Mouse (Mus musculus): ENCODE measurements around the gene Banf1.
"Not testable (repeated sequence)": the region's sequence is repeated elsewhere in the genome, so short reads cannot be mapped to it uniquely, and the experiment has no call there.

The Banf1 gene

GRCm38 (mm10) chr19:5374177-5374576, 7.2 kb upstream of the Banf1 start:
- no peak for DNase-seq (ENCODE audit: low read depth, low spot score)

- no peak for DNase-seq (ENCODE audit: low read depth, low spot score)
These were observed 5.8 kb upstream of the Banf1 start for GRCm38 (mm10) chr19:5372724-5373123.

GRCm38 (mm10) chr19:5370932-5371331, 4.0 kb upstream of the Banf1 start:
- no peak for DNase-seq (ENCODE audit: low read depth, low spot score)

DNA sequence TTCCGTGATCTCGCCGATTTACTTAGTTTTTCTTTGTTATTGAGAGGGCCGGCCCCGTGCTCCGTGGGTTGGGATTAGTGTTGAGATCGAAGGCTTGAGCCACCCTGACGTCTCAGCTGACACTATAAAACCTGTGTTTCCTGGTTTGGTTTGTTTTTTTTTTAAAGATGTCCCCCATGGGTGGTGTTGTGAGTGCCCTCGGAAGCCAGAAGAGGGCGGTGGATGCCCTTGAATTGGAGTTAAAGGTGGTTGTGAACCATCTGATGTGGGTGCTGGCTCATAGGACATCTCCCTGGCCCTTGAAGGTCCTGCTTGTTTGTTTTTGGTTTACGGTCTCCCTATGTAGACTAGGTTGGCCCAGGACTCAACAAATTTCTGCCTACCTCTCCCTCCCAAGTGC, 487 bp upstream of the Banf1 start:
- DNase-seq (ENCODE audit: low read depth, low spot score) = peak; percentile 65

DNA sequence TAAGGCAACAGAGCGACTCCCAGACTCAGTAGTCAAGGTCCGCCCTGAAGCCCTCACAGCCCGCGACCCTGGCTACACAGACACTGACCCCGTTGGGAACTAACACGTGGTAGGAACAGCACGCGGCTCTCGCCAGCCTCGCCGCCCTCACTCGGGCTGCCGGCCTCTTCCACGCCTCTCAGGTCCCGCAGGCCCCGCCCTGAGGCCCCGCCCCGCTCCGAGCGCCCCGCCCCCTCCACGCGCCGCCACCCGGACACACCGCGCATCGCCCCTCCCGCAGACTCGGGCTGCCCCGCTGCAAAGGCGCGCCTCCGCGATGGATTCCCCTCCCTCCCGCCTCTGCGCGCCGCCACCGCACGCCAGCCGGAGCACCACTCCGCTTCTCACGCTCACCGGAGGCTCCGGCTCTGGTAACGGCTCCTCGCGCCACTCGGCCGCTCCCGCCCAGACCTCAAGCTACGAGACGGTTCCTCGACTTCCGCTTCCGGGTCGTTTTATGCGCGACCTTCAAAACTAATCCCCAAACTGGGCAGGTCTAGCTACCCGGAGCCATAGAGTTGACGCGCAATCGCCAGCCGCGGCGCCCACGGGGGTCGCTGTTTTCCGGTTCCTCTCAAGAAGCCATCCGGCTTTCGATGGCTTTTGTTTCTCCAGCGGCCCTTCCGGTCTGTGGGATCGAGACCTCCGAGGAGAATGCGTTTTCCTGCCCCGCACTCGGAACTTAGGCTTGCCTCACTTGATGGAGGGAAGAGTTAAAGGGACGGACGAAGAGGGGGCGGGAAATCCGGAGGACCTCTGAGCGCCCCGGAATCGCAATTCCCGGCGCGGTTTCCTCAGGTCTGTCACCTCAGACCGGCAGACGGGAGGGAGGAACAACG, 554 bp downstream of the Banf1 start, which contains the start of gene Eif1ad:
Gene Eif1ad, plus strand, starts transcription at position 567 of the 878 bp plus-strand sequence.
- peak; percentile 96 for DNase-seq (ENCODE audit: low read depth, low spot score)

GRCm38 (mm10) chr19:5365751-5366150, 1.2 kb downstream of the Banf1 start:
- peak; percentile 54 for DNase-seq (ENCODE audit: low read depth, low spot score)

DNA sequence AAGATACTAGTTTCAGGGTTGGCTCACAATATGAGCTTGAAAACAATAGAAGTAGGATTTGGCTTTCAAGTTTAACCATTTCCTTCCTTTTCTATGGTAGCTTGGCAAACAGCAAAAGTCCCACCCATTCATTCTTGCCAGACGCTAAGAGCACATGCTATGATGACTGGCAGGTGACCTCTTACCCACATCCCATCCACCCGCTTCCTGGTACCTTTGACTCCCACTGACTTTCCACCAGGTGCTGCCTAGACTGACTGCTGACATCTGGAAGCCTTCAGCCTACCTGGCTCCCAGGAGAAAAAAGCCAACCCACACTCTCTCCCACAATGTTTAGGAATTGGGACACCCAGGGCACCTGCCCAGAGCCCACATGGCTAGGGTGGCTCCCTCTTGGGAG, 2.8 kb downstream of the Banf1 start:
- peak; percentile 21 for DNase-seq (ENCODE audit: low read depth, low spot score)

DNA sequence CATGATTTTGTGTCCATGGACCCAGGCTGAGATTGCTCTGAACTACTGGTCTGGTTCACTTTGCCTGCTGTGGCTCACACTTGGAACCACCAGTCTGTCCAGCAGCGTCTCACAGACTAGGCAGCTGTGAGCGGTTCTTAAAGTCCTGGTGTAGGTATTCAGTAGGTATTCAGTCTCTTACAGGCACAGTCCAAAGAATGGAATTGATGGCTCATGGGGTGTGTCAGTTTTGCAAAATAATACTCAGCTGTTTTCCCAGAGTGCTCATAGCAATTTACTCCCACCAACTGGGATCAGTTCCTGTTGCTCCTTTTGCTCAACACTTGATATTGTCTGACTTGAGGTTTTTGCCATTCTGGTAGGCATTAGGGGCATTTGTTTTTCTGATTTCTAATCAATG, 4.8 kb downstream of the Banf1 start:
- DNase-seq (ENCODE audit: low read depth, low spot score) = no peak

- DNase-seq (ENCODE audit: low read depth, low spot score) = no peak
These were observed 10.9 kb downstream of the Banf1 start for GRCm38 (mm10) chr19:5356080-5356479.

DNA sequence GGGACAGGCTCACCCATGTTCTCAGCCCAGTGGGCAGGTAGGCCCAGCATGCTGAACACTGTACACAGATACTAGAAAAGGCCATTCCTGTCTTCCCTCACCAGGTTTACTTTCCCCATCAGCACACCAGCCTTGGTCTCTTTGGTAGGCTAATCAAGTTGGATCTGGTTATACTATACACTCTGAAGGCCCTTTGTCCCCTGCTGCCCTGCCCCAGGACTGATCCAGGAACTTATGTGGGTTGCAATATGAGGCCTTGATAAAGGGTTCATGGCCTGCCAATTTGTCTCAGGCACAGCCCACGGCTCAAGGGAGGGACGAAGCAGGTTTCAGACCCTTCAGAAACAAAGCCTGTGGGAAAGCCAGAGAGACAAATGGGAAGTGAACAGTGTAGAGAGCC, 13.4 kb downstream of the Banf1 start:
- no peak for DNase-seq (ENCODE audit: low read depth, low spot score)

- DNase-seq (ENCODE audit: low read depth, low spot score) = not testable (repeated sequence)
These were observed 17.5 kb downstream of the Banf1 start, which contains the start of gene Cst6 for GRCm38 (mm10) chr19:5349502-5349873. Cst6 (minus strand) TSS chr19:5349574.

DNA sequence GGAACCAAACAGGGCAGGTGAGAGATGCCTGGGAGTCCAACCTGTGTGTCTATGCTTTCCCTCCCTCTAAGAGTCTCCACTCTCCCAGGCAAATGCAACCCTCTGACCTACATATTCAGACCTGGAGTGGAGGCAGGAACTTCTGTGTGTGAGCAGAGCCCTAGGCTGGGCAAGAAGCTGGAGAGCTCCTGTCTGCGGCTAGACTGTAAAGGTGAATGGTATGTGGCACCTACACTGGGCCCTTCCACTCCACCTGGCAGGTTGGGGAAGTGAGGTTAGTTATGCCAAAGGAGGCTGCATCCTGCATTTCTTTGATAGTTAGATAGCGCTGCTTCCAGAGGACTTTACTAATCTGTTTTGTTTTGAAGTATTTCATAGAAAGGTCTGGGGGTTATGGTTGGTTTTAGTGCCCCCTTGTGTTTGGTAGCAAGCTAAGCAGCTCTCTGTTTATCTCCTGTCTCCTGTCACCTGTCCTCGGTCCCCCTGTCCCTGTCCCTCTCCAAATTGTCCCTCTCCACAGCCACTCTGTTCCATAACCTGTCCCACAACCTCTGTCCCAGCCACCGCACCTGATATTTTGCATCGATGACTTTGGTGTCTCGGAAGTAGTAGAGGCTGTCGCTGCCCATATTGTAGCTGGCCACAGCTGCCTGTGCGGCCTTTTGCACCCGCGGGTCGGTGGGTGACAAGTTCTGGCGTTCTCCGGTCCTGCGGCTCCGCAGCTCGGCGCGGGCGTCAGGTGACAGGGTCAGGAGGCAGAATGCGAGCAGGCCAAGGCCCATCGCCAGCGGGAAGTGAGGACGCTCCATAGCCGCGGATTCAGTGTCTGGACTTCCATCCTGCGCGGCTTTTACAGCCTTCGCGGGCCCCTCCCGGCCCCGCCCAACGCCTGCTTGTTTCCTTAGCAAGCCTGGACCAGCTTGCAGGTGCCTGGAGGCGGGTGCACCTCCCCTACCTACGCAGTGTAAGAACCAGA, 18.2 kb downstream of the Banf1 start:
- peak; percentile 69 for DNase-seq (ENCODE audit: low read depth, low spot score)

- DNase-seq (ENCODE audit: low read depth, low spot score) = no peak
These were observed 18.9 kb downstream of the Banf1 start for GRCm38 (mm10) chr19:5348064-5348463.

- no peak for DNase-seq (ENCODE audit: low read depth, low spot score)
These were observed 21.5 kb downstream of the Banf1 start for GRCm38 (mm10) chr19:5345297-5346131.

DNA sequence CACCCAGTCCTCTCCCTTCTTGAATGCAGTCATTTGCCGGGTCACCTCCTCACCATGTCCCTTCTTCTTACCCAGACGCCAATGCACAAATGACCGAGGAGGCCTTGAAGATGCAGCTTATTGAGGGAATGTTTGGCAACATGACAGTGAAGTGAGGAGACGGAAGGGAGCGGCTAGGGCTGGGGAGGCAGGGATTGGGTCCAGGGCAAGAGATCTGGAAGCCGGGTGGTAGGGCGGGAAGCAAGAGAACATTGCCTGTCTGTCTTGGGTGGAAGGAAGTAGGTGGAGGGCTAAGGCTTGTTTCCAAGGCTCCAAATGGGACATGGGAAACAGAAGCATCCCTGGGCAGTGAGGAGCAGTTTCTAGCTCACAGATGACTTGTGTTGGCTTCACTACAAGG, 25.6 kb downstream of the Banf1 start:
- DNase-seq (ENCODE audit: low read depth, low spot score) = no peak

- DNase-seq (ENCODE audit: low read depth, low spot score) = peak; percentile 87
These were observed 29.0 kb downstream of the Banf1 start for GRCm38 (mm10) chr19:5337975-5338374.

GRCm38 (mm10) chr19:5335441-5335840, 31.5 kb downstream of the Banf1 start, which contains the start of gene Catsper1:
Catsper1 (plus strand) TSS chr19:5335741.
- DNase-seq (ENCODE audit: low read depth, low spot score) = no peak

GRCm38 (mm10) chr19:5334741-5335140, 32.2 kb downstream of the Banf1 start:
- no peak for DNase-seq (ENCODE audit: low read depth, low spot score)

- no peak for DNase-seq (ENCODE audit: low read depth, low spot score)
These were observed 39.0 kb downstream of the Banf1 start for GRCm38 (mm10) chr19:5327970-5328369.

DNA sequence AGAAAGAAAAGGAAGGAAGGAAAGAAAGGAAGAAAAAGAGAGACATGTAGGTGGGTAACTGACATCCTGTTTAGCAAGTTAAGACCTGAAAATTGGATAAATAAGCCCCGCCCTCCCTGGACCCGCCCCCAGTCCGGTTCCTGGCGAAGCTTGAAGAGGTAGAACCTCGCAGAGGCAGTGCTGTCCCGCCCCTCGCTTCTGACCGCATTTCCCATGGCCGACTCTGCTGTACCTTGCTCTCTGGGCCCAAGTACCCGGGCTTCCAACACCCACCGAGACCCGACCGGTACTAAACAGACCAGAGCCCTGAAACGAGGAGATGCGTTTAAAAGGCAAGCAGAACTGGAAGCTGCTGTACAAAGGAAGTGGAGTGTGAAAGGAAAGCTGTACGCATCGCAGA, 43.2 kb downstream of the Banf1 start:
- DNase-seq (ENCODE audit: low read depth, low spot score) = peak; percentile 70
